Mouse (Mus musculus) testis, adult 10 weeks (tissue): ENCODE measurements around the gene Lrrc61. TPM values are rescaled to one million over a fixed set of nuclear protein-coding genes. Genes with fewer than 3 reads are reported as not detected.

Source experiments
- polyA plus RNA-seq: library from polyadenylated mRNA; stranded (reverse); fragments of 350-450 nt; fragmentation: Illumina TruSeq; extraction: RNeasy Lipid Tissue Mini Kit (QIAGEN cat#74804); gene quantifications from one replicate; pipeline ENCODE4 v1.2.3, GENCODE M21; 2014; ENCODE audit warnings: low read depth, low replicate concordance

Lrrc61 gene
- polyA plus RNA-seq: 16.8 TPM

GRCm38 (mm10) chr6:48554280-48555103 lies at the start of gene Lrrc61:
Gene Lrrc61, plus strand, starts transcription at chr6:48554796.

GRCm38 (mm10) chr6:48537105-48537954 lies 17.3 kb upstream of the Lrrc61 start, which contains the start of gene Atp6v0e2:
Gene Atp6v0e2, plus strand, starts transcription at chr6:48537615.

DNA sequence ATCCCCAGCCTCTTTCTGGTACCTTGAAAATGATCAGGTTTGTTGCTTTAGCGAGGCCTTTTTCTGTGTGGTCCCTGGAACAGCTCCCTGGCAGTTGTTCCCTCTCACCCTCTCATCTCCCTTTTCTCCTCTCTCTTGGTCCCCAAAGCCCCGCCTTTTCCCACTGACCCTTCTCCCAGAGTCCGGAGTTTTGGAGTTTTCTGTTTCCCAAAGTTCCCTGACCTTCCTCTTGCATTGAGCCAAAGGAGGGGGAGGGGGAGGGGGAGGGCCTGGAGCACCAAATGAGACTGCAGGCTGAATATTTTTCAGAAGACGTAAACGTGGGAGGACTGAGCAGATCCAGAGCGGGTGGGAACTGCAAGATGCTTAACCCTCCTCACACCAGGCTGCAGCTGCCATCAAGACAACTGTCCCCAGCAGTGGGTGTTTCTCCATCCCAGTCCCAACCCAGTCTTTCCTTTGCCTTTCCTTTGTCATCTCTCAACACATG lies 18.0 kb downstream of the Lrrc61 start, which contains the start of gene Rarres2:
Rarres2 (minus strand) TSS at position 218 of the 490 bp plus-strand sequence.

DNA sequence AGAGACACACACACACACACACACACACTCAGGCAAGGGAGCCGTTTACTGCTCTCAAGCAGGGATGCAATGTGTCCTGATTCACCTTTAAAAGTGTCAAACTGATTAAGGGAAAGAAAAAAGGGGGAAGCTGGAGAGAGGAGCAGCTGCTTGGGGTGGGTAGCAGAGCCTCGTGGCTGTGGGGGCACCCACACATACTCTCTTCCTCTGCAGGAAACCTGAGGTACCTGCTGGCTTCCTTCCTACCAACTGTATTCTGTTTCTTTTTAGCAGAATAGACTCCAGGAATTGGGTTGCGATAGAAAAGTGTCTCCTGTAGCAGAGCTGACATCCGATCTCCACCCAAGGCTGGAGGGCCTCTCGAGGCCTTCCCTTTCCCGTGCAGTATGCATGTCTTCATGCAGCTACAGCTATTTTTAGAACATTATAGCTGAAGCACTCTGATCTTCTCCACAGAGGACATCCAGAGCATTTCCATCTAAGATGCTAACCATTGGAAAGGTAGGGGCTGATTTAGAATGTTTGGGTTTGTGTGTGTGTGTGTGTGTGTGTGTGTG lies 34.7 kb downstream of the Lrrc61 start, which contains the start of gene Gm45021:
Gm45021 (plus strand) TSS at position 417 of the 557 bp plus-strand sequence.

GRCm38 (mm10) chr6:48593158-48594042 lies 38.8 kb downstream of the Lrrc61 start, which contains the start of the genes Repin1 and Gm44965:
Gene Repin1, plus strand, starts transcription at chr6:48593883.
Gene Gm44965, plus strand, starts transcription at chr6:48593941.

GRCm38 (mm10) chr6:48601271-48602079 lies 46.9 kb downstream of the Lrrc61 start, which contains the start of gene Zfp775:
Gene Zfp775, plus strand, starts transcription at chr6:48602063.

Other genes with a start within 250 kb of the Lrrc61 start
- gene Krba1, start 159.2 kb upstream of the Lrrc61 start, polyA plus RNA-seq: 9.1 TPM
- gene Zfp467, start 109.0 kb upstream of the Lrrc61 start, polyA plus RNA-seq: 0.83 TPM
- not detected for gene Sspo, start 106.6 kb upstream of the Lrrc61 start, polyA plus RNA-seq
- gene Atp6v0e2, start 17.2 kb upstream of the Lrrc61 start, polyA plus RNA-seq: 9.1 TPM
- 2.2 TPM for gene Rarres2, start 18.0 kb downstream of the Lrrc61 start, polyA plus RNA-seq
- not detected for gene Gm45021, start 34.8 kb downstream of the Lrrc61 start, polyA plus RNA-seq
- 3.5 TPM for gene Repin1, start 39.1 kb downstream of the Lrrc61 start, polyA plus RNA-seq
- not detected for gene Gm44965, start 39.1 kb downstream of the Lrrc61 start, polyA plus RNA-seq
- 0.14 TPM for gene Zfp775, start 47.3 kb downstream of the Lrrc61 start, polyA plus RNA-seq
- 0.06 TPM for gene AI854703, start 72.0 kb downstream of the Lrrc61 start, polyA plus RNA-seq
- gene Gimap8, start 92.4 kb downstream of the Lrrc61 start, polyA plus RNA-seq: 0.24 TPM
- 0.50 TPM for gene Gimap9, start 121.3 kb downstream of the Lrrc61 start, polyA plus RNA-seq
- 2.3 TPM for gene Gimap4, start 129.8 kb downstream of the Lrrc61 start, polyA plus RNA-seq
- gene Gimap6, start 153.4 kb downstream of the Lrrc61 start, polyA plus RNA-seq: 1.6 TPM
- gene Gm28053, start 163.8 kb downstream of the Lrrc61 start, polyA plus RNA-seq: not detected
- not detected for gene Gimap7, start 163.8 kb downstream of the Lrrc61 start, polyA plus RNA-seq
- not detected for gene Gimap1, start 184.3 kb downstream of the Lrrc61 start, polyA plus RNA-seq
- 0.28 TPM for gene Gimap5, start 191.4 kb downstream of the Lrrc61 start, polyA plus RNA-seq
- gene Gimap3, start 216.1 kb downstream of the Lrrc61 start, polyA plus RNA-seq: 0.25 TPM